ENCODE assay signal across 8 mouse cellular contexts in genomic region chr10:80741634-80742179, GRCm38 (mm10). TPM values are rescaled to one million over a fixed set of nuclear protein-coding genes. Genes with fewer than 3 reads are reported as not detected.
A peak's percentile ranks its signal among the peaks of the same experiment; 100 is the strongest.
DNase-seq lines count a peak whose midpoint lies in the region; ATAC-seq and TF ChIP-seq lines count a peak whose summit lies in the region.

No protein-coding gene starts in this region.

- no peaks in the 10 kb centered on the region for H3K9me3 ChIP-seq in lung, postnatal 0 days (ENCODE audit: low read length)
- no peaks in the 10 kb centered on the region for H3K9me3 ChIP-seq in hindbrain, embryonic 12.5 days (replicated peaks)
- no peaks in the 10 kb centered on the region for H3K9me3 ChIP-seq in midbrain, embryonic 10.5 days (replicated peaks)

- H3K9ac ChIP-seq in lung, postnatal 0 days (replicated peaks; ENCODE audit: low read depth): peak overlapping the region; percentile 96
- H3K9ac ChIP-seq in hindbrain, embryonic 12.5 days: peak overlapping the region; percentile 98

- peak overlapping the region; percentile 82 for H3K4me2 ChIP-seq in lung, postnatal 0 days (replicated peaks; ENCODE audit: low read depth, low read length)
- H3K4me2 ChIP-seq in hindbrain, embryonic 12.5 days (replicated peaks): peak overlapping the region; percentile 78

- H3K4me3 ChIP-seq in lung, postnatal 0 days (ENCODE audit: low read depth, low read length): peak overlapping the region; percentile 99
- peak overlapping the region; percentile 99 for H3K4me3 ChIP-seq in hindbrain, embryonic 12.5 days
- H3K4me3 ChIP-seq in midbrain, embryonic 10.5 days: peak overlapping the region; percentile 99

- H3K36me3 ChIP-seq in lung, postnatal 0 days (ENCODE audit: insufficient read depth, low read length): no peaks in the 10 kb centered on the region
- 0 out of 2 replicates have a peak, but pooled peaks cover 3% of the 10 kb centered on the region for H3K36me3 ChIP-seq in hindbrain, embryonic 12.5 days
- peaks cover 31% of the 10 kb centered on the region for H3K36me3 ChIP-seq in midbrain, embryonic 10.5 days

- TF ChIP-seq CTCF in lung, postnatal 0 days (IDR thresholded peaks at IDR 0.05): no peak

- H3K27me3 ChIP-seq in lung, postnatal 0 days (replicated peaks; ENCODE audit: insufficient read depth, low read length): no peaks in the 10 kb centered on the region
- H3K27me3 ChIP-seq in hindbrain, embryonic 12.5 days: no peaks in the 10 kb centered on the region
- no peaks in the 10 kb centered on the region for H3K27me3 ChIP-seq in midbrain, embryonic 10.5 days (ENCODE audit: low read depth, poor library complexity, severe bottlenecking)

- H3K27ac ChIP-seq in lung, postnatal 0 days (ENCODE audit: low read length): peak overlapping the region; percentile 76
- H3K27ac ChIP-seq in hindbrain, embryonic 12.5 days: peak overlapping the region; percentile 86
- peak overlapping the region; percentile 94 for H3K27ac ChIP-seq in midbrain, embryonic 10.5 days (replicated peaks)

- ATAC-seq in lung, postnatal 0 days: peak; percentile 18
- peak; percentile 21; the same call in 1 of the 2 replicates for ATAC-seq in hindbrain, embryonic 12.5 days (ENCODE audit: low FRiP score)

- H3K4me1 ChIP-seq in lung, postnatal 0 days (ENCODE audit: insufficient read depth, low read depth, low read length): peaks cover 23% of the 10 kb centered on the region
- H3K4me1 ChIP-seq in hindbrain, embryonic 12.5 days: peaks cover 22% of the 10 kb centered on the region
- peaks cover 35% of the 10 kb centered on the region for H3K4me1 ChIP-seq in midbrain, embryonic 10.5 days

- no peak for TF ChIP-seq EP300 in lung, postnatal 0 days (IDR thresholded peaks at IDR 0.05)

- under 1% methylated on average over 40 of the region's 46 CpGs for WGBS in lung, postnatal 0 days
- under 1% methylated on average over 46 of the region's 46 CpGs for WGBS in hindbrain, embryonic 12.5 days
- WGBS in midbrain, embryonic 10.5 days: under 1% methylated on average over 46 of the region's 46 CpGs

- DNase-seq in cerebellum, adult 8-10 months: peak; percentile 53
- DNase-seq in cerebellum, postnatal 36 days: no peak
- no peak for DNase-seq in lung, postnatal 0 days (ENCODE audit: low spot score)
- no peak for DNase-seq in lung, postnatal 4 days
- DNase-seq in midbrain, embryonic 10.5 days (ENCODE audit: low spot score): no peak
- no peak for DNase-seq in gastrocnemius, adult 18-20 months (ENCODE audit: low spot score)
- no peak for DNase-seq in ovary, postnatal 36 days (ENCODE audit: low spot score)

RNA-seq across cellular contexts. Expression of gene Ap3d1, which starts 0.4 kb away (rescaled TPM):
- 49.3 and 58.2 TPM in 2 replicates for polyA plus RNA-seq in lung, postnatal 0 days (2015; fragmentation: Nextera tagmentation; extraction: Ambion mirVana)
- polyA plus RNA-seq in hindbrain, embryonic 12.5 days (2016; fragmentation: Nextera tagmentation; extraction: Ambion mirVana): 101 TPM in 2 replicates
- 57.1 and 62.5 TPM in 2 replicates for polyA plus RNA-seq in midbrain, embryonic 10.5 days (2016; fragmentation: Nextera tagmentation; extraction: Ambion mirVana)
- 10 to 100 TPM; 24.3 to 31.7 TPM for total RNA-seq in gastrocnemius, adult 18-20 months (2021)

RNA-seq across cellular contexts. Expression of gene Dot1l, which starts 13.3 kb away (rescaled TPM):
- polyA plus RNA-seq in lung, postnatal 0 days (2015; fragmentation: Nextera tagmentation; extraction: Ambion mirVana): 7.4 and 9.6 TPM in 2 replicates
- 25.9 and 27.4 TPM in 2 replicates for polyA plus RNA-seq in hindbrain, embryonic 12.5 days (2016; fragmentation: Nextera tagmentation; extraction: Ambion mirVana)
- 19.1 and 19.8 TPM in 2 replicates for polyA plus RNA-seq in midbrain, embryonic 10.5 days (2016; fragmentation: Nextera tagmentation; extraction: Ambion mirVana)
- total RNA-seq in gastrocnemius, adult 18-20 months (2021): 10 to 100 TPM; 13.6 to 20.8 TPM

RNA-seq across cellular contexts. Expression of gene Izumo4, which starts 39.7 kb away (rescaled TPM):
- polyA plus RNA-seq in lung, postnatal 0 days (2015; fragmentation: Nextera tagmentation; extraction: Ambion mirVana): 28.7 and 28.8 TPM in 2 replicates
- 27.1 and 30.5 TPM in 2 replicates for polyA plus RNA-seq in hindbrain, embryonic 12.5 days (2016; fragmentation: Nextera tagmentation; extraction: Ambion mirVana)
- polyA plus RNA-seq in midbrain, embryonic 10.5 days (2016; fragmentation: Nextera tagmentation; extraction: Ambion mirVana): 8.9 and 15.7 TPM in 2 replicates
- 1 to 10 TPM in 1 of 2 experiments, under 1 TPM in 1; 0.91 to 1.9 TPM for total RNA-seq in gastrocnemius, adult 18-20 months (2021)

RNA-seq across cellular contexts. Expression of gene Mob3a, which starts 39.9 kb away (rescaled TPM):
- polyA plus RNA-seq in lung, postnatal 0 days (2015; fragmentation: Nextera tagmentation; extraction: Ambion mirVana): 32.6 and 37.0 TPM in 2 replicates
- 56.5 and 62.9 TPM in 2 replicates for polyA plus RNA-seq in hindbrain, embryonic 12.5 days (2016; fragmentation: Nextera tagmentation; extraction: Ambion mirVana)
- polyA plus RNA-seq in midbrain, embryonic 10.5 days (2016; fragmentation: Nextera tagmentation; extraction: Ambion mirVana): 69.9 and 73.9 TPM in 2 replicates
- 1 to 10 TPM; 2.3 to 4.1 TPM for total RNA-seq in gastrocnemius, adult 18-20 months (2021)

RNA-seq across cellular contexts. Expression of gene Sf3a2, which starts 56.3 kb away (rescaled TPM):
- 27.0 and 29.4 TPM in 2 replicates for polyA plus RNA-seq in lung, postnatal 0 days (2015; fragmentation: Nextera tagmentation; extraction: Ambion mirVana)
- polyA plus RNA-seq in hindbrain, embryonic 12.5 days (2016; fragmentation: Nextera tagmentation; extraction: Ambion mirVana): 65.3 and 71.8 TPM in 2 replicates
- polyA plus RNA-seq in midbrain, embryonic 10.5 days (2016; fragmentation: Nextera tagmentation; extraction: Ambion mirVana): 108 and 112 TPM in 2 replicates
- 10 to 100 TPM; 27.3 to 27.6 TPM for total RNA-seq in gastrocnemius, adult 18-20 months (2021)
